Mouse (Mus musculus): ENCODE data around the gene Parp8.

- no peak for TF ChIP-seq ZC3H11A (IDR thresholded peaks at IDR 0.05; ENCODE audit: borderline replicate concordance, low read depth, low read length)
- no peak for TF ChIP-seq MAFK (IDR thresholded peaks at IDR 0.05; ENCODE audit: insufficient read depth, low read depth, low read length)
Measured at GRCm38 (mm10) chr13:117052748-117053147, 27.4 kb upstream of the Parp8 start.

All from ES-E14 (cell line).